Mouse (Mus musculus) G1E (cell line): Measurements from ENCODE around the gene Eif5.
"Not testable (repeated sequence)": the region's sequence is repeated elsewhere in the genome, so short reads cannot be mapped to it uniquely, and the experiment has no call there.

Experiments
- CTCF ChIP-seq: IDR thresholded peaks from 2 replicates; pipeline ENCODE4 v1.5.1; 2012; ENCODE audit warnings: low read depth, low read length, inconsistent platforms, mixed read lengths
- GATA1 ChIP-seq: IDR thresholded peaks from 2 replicates; pipeline ENCODE4 v1.6.1; 2012; ENCODE audit warnings: borderline replicate concordance, low read length, inconsistent platforms, mixed read lengths
- POLR2AphosphoS5 ChIP-seq: IDR thresholded peaks from 2 replicates; pipeline ENCODE4 v1.6.1; 2012; ENCODE audit warnings: low read depth, low read length, inconsistent platforms; ENCODE audit not compliant: insufficient replicate concordance
- TAL1 ChIP-seq: conservative IDR thresholded peaks from 2 replicates; pipeline ENCODE4 v1.6.1; 2012; ENCODE audit warnings: low read depth, low read length, inconsistent platforms, mixed read lengths

GRCm38 (mm10) chr12:111555893-111556292 lies 18.1 kb downstream of the Eif5 start:
- not testable (repeated sequence) for TF ChIP-seq CTCF, TAL1, GATA1, POLR2AphosphoS5
